Mouse (Mus musculus): ENCODE measurements around the gene Rybp.

- no peak for TF ChIP-seq CTCF (IDR thresholded peaks at IDR 0.05; ENCODE audit: low read depth, low read length)
- no peak for TF ChIP-seq POLR2A (IDR thresholded peaks at IDR 0.05; ENCODE audit: extremely low read depth, insufficient read depth, low read length)
These were observed 26.9 kb upstream of the Rybp start for GRCm38 (mm10) chr6:100314201-100314600.

Data from liver, adult 2 months (tissue).